Mouse (Mus musculus) G1E (cell line): Measurements from ENCODE around the gene Stam. TPM values are rescaled to one million over a fixed set of nuclear protein-coding genes. Genes with fewer than 3 reads are reported as not detected.
"Not testable (repeated sequence)": the region's sequence is repeated elsewhere in the genome, so short reads cannot be mapped to it uniquely, and the experiment has no call there.

Experiments used
- ATAC-seq: 2 replicates; pipeline ENCODE4 v1.8.0; 2016; ENCODE audit warnings: mild to moderate bottlenecking; ENCODE audit not compliant: insufficient number of reproducible peaks, poor library complexity, low FRiP score, severe bottlenecking; ENCODE audit errors: extremely low read depth
- DNase-seq: peaks from one replicate; pipeline ENCODE4 v3.0.0; 2012; ENCODE audit warnings: low spot score
- H3K27me3 ChIP-seq: 2 replicates; pipeline ENCODE4 v1.6.1; 2012; ENCODE audit warnings: mild to moderate bottlenecking, low read length, inconsistent platforms; ENCODE audit not compliant: insufficient read depth
- H3K36me3 ChIP-seq: replicated peaks from 2 replicates; pipeline ENCODE3; 2012; ENCODE audit warnings: mild to moderate bottlenecking, inconsistent platforms
- H3K4me1 ChIP-seq: 2 replicates; pipeline ENCODE4 v1.6.1; 2012; ENCODE audit warnings: low read depth, low read length, inconsistent platforms, mixed read lengths; ENCODE audit not compliant: insufficient read depth
- H3K4me3 ChIP-seq: 2 replicates; pipeline ENCODE4 v1.5.1; 2012; ENCODE audit warnings: low read depth, mild to moderate bottlenecking, inconsistent platforms, low read length, moderate library complexity, mixed read lengths
- H3K9me3 ChIP-seq: replicated peaks from 2 replicates; pipeline ENCODE4 v1.6.1; 2012; ENCODE audit warnings: inconsistent platforms
- CTCF ChIP-seq: IDR thresholded peaks from 2 replicates; pipeline ENCODE4 v1.5.1; 2012; ENCODE audit warnings: low read depth, low read length, inconsistent platforms, mixed read lengths
- GATA1 ChIP-seq: IDR thresholded peaks from 2 replicates; pipeline ENCODE4 v1.6.1; 2012; ENCODE audit warnings: borderline replicate concordance, low read length, inconsistent platforms, mixed read lengths
- GATA2 ChIP-seq: IDR thresholded peaks from 2 replicates; pipeline ENCODE4 v1.6.1; 2012; ENCODE audit warnings: low read depth, low read length, inconsistent platforms, borderline replicate concordance
- POLR2AphosphoS5 ChIP-seq: IDR thresholded peaks from 2 replicates; pipeline ENCODE4 v1.6.1; 2012; ENCODE audit warnings: low read depth, low read length, inconsistent platforms; ENCODE audit not compliant: insufficient replicate concordance
- TAL1 ChIP-seq: conservative IDR thresholded peaks from 2 replicates; pipeline ENCODE4 v1.6.1; 2012; ENCODE audit warnings: low read depth, low read length, inconsistent platforms, mixed read lengths
- polyA plus RNA-seq: library from polyadenylated mRNA; stranded (reverse); fragments of >175 nt; gene quantifications from 2 replicates; pipeline ENCODE4 v1.2.3, GENCODE M21; 2012
- total RNA-seq, 2 experiments: library from RNA; stranded (forward) in 1 of 2; stranded (reverse) in 1 of 2; fragments of 200-1000 nt in 1 of 2; fragments of >200 nt in 1 of 2; fragmentation: Nextera tagmentation in 1 of 2; gene quantifications; 2 replicates each; pipeline ENCODE4 v1.2.3; 2014 to 2017

Stam gene
- total and polyA plus RNA-seq, 3 experiments, result 21.4 to 51.2 (median 33.3) TPM

DNA sequence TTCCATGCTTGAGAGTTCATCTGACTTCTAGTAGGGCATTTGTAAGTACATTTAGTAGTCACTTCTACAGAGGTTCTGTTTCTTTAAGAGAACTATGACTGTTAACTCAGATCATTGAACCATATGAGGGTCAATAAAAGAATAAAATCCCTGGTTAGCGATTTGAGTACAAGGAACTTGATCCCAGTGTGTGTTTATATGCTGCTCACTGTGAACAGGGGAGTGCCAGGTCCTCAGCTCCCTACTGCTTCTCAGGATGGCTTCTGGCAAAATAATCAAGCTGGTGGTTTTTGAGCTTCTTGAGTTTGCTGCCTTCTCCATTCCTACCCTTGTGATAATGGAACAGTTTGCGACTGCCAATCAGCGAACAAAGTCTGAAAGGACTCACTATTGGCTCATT is 100.4 kb downstream of the Stam start, which contains the start of gene Tmem236:
Gene Tmem236 (plus strand): TSS at position 190 of the 400 bp plus-strand sequence.
- no peak for TF ChIP-seq CTCF
- TF ChIP-seq GATA1, result no peak
- no peak for TF ChIP-seq GATA2
- no peak for TF ChIP-seq POLR2AphosphoS5
- TF ChIP-seq TAL1, result no peak
- Histone ChIP-seq H3K4me1 (no peaks in the 10 kb centered on the region), H3K27me3 (no peaks in the 10 kb centered on the region; the same call in 1 of the 2 replicates), H3K9me3 (no peaks in the 10 kb centered on the region), H3K4me3 (no peak within 1 kb of the TSS), H3K36me3 (no peaks in the 10 kb centered on the region)
- ATAC-seq (no peak), DNase-seq (no peak)

DNA sequence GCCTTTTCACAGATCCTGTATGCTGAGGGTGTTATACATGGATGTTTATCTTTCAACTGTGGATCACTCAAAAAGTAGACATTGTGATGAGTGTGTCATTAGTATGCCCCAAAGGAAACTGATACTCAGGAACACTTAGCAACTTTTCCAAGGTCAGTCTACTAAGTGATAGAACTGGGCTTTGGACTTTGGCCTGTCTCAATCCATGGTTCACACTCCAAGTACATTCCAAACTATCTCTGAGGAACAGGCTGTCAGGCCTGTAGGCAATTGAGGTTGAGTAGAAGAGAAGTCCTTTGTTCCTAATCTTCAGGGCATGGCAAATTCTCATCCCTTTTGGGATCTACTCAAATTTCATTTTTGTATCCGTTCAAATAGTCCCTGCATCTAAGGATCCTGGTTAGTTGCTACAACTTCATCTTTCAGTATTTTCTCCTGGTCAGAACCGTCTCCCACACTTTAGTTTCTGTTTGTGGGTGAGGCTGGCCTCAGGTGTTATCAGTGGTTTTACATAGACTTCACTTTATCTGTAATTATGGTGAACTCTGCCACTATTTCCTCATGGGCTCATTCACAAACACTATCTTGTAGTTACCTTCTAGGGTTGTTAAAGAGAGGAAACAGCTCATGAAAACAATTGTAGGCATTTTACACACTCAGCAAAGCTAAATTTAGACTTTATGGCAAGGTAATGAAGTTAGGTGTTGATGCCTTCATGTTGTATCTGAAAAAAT is 102.7 kb downstream of the Stam start:
- H3K9me3 ChIP-seq, result no peaks in the 10 kb centered on the region

DNA sequence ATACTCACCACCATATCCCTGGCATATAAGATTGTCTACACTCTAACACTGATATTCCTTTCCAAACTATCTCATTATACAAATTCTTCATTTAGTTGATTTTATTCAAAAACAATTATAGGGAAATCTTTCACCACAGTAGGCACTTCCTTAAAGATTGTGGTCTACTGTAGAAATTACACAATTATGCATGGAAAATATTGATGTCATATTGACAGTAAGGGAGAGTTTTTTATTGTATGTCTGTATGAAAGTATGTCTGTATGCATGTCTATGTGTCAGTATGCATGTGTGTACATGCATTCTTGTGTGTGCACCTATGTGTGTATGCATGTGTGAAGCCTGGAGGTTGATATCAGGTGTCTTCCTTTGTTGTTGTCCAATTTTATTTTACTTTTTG is 110.5 kb downstream of the Stam start:
- Histone ChIP-seq H3K4me3 (no peak overlapping the region), H3K4me1 (no peaks in the 10 kb centered on the region), H3K9me3 (no peaks in the 10 kb centered on the region), H3K36me3 (no peaks in the 10 kb centered on the region), H3K27me3 (no peaks in the 10 kb centered on the region)
- TF ChIP-seq GATA1 (no peak), CTCF (no peak), POLR2AphosphoS5 (no peak), TAL1 (no peak), GATA2 (no peak)
- ATAC-seq (no peak), DNase-seq (no peak)

More for the DNA sequence above, 102.7 kb downstream of the Stam start:
- no peaks in the 10 kb centered on the region; the same call in 1 of the 2 replicates for H3K27me3 ChIP-seq
- H3K4me1 ChIP-seq, result no peaks in the 10 kb centered on the region
- no peak for TF ChIP-seq POLR2AphosphoS5
- TF ChIP-seq TAL1, result no peak
- no peak for TF ChIP-seq GATA1
- TF ChIP-seq CTCF, result no peak
- TF ChIP-seq GATA2, result no peak
- ATAC-seq (no peak), DNase-seq (no peak)
- H3K4me3 ChIP-seq, result no peak overlapping the region
- no peaks in the 10 kb centered on the region for H3K36me3 ChIP-seq

DNA sequence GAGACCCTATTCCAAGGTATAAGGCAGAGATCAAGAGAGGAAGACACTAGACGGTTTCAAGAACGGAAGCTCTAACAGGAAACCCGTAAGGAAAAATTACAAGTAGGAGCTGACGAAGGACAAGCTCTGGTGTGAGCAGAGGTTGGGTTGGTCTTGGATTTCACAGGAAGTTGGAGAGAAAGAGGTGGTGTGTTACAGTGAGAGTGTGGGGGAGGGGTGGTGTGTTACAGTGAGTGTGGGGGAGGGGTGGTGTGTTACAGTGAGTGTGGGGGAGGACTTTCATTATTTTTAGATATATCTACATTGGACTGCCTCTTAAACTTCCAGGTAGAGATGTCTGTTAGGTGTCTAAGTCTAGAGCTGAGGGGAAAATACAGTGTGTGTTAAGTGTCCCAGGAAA is 116.8 kb downstream of the Stam start:
- Histone ChIP-seq H3K36me3 (no peaks in the 10 kb centered on the region), H3K27me3 (no peaks in the 10 kb centered on the region), H3K4me3 (no peak overlapping the region), H3K4me1 (no peaks in the 10 kb centered on the region), H3K9me3 (no peaks in the 10 kb centered on the region)
- TF ChIP-seq GATA1 (no peak), GATA2 (no peak), CTCF (no peak), TAL1 (no peak), POLR2AphosphoS5 (no peak)
- ATAC-seq (no peak), DNase-seq (no peak)

DNA sequence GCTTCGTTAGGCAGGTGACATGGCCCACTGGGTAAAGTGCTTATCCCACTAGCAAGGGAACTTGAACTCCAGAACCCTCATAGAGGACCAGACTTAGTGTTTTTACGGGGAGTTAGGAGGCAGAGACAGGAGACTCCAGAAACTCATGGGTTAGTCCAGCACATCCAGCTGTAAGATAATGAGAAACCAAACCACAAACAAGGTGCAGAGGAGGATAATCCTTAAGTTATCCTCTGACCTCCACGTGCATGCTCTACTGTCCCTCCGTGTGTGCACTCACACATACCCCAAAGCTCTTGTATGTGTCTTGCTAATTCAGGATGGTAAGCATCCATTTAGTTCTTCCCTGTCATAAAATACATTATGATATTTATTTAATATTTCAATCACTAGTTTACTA is 117.7 kb downstream of the Stam start:
- H3K27me3 ChIP-seq, result no peaks in the 10 kb centered on the region
- ATAC-seq, result no peak

DNA sequence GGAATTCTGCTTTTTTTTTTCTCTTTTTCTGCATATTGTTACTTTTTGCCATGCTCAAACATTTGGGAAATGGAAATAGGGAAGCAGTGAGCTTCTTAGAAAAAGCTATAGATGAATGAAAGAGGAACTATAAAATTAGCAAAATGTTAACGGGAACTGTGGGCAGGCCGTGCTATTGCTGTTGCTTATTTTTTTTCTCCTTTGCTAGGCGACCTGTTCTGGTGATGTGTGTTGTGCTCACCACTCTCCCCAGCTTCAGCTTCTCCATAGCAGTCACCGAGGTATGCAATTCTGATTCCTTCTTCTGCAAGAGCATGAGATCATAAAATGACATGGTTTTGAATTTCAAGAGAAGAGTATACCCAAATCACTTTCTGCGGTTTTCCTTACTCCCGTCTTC is 118.1 kb downstream of the Stam start:
- Histone ChIP-seq H3K36me3 (no peaks in the 10 kb centered on the region), H3K27me3 (no peaks in the 10 kb centered on the region), H3K4me1 (no peaks in the 10 kb centered on the region), H3K4me3 (no peak overlapping the region), H3K9me3 (no peaks in the 10 kb centered on the region)
- TF ChIP-seq POLR2AphosphoS5 (no peak), GATA1 (no peak), GATA2 (no peak), TAL1 (no peak), CTCF (no peak)
- ATAC-seq, result no peak
- no peak for DNase-seq

More for the DNA sequence above, 117.7 kb downstream of the Stam start:
- Histone ChIP-seq H3K9me3 (no peaks in the 10 kb centered on the region), H3K4me1 (no peaks in the 10 kb centered on the region), H3K36me3 (no peaks in the 10 kb centered on the region), H3K4me3 (no peak overlapping the region)
- no peak for DNase-seq
- TF ChIP-seq TAL1, result no peak
- TF ChIP-seq POLR2AphosphoS5, result no peak
- no peak for TF ChIP-seq GATA1
- no peak for TF ChIP-seq CTCF
- no peak for TF ChIP-seq GATA2

DNA sequence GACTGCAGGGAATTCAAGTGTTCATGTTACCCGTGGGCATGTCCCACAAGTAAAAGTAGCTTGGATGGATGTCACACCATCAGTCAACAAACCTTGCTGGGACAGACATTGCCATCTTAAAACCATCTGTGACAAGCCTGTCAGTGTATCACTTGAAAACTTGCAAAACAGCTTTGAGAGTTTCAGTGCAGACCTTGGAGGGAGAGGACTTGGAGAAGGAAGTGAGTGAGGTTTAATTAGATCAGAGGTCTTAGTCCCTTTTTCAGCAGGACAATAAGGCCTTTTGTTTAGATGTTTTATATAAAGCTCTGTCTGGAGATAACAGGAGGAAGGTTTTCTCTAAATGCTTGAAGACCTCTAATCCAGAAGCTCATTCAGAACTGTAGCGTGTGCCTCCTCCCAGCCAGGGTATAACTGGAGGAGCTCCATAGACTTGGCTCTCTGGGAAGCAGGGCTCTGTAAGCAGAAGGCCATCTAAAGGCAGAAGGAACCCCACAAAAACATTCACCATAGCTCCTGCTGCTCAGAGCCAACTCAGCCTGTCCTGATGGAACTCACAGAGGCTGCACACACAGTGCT is 124.5 kb downstream of the Stam start:
- H3K36me3 ChIP-seq, DNase-seq: not testable (repeated sequence)

More for the DNA sequence above, 124.5 kb downstream of the Stam start:
- not testable (repeated sequence) for H3K4me1 ChIP-seq, ATAC-seq, H3K27me3 ChIP-seq, H3K9me3 ChIP-seq, H3K4me3 ChIP-seq

Other genes starting within 250 kb of the Stam start
- 10.2 and 16.4 TPM in 2 replicates for gene Hacd1, start 18.0 kb upstream of the Stam start, total RNA-seq (2014; fragmentation: Nextera tagmentation)
- gene Hacd1, start 18.0 kb upstream of the Stam start, total RNA-seq (2017), result 50.4 and 64.0 TPM in 2 replicates
- gene Hacd1, start 18.0 kb upstream of the Stam start, polyA plus RNA-seq, result 36.4 and 38.9 TPM in 2 replicates
- gene Tmem236, start 100.4 kb downstream of the Stam start, total RNA-seq (2014; fragmentation: Nextera tagmentation), result not detected in 2 replicates
- gene Tmem236, start 100.4 kb downstream of the Stam start, total RNA-seq (2017), result 0.27 TPM in 1 of 2 replicates, not detected in the other
- gene Tmem236, start 100.4 kb downstream of the Stam start, polyA plus RNA-seq, result not detected in 2 replicates
- gene Mrc1, start 155.3 kb downstream of the Stam start, total RNA-seq (2014; fragmentation: Nextera tagmentation), result not detected in 2 replicates
- gene Mrc1, start 155.3 kb downstream of the Stam start, total RNA-seq (2017), result 0.17 and 0.49 TPM in 2 replicates
- not detected in 2 replicates for gene Mrc1, start 155.3 kb downstream of the Stam start, polyA plus RNA-seq